Mouse (Mus musculus): ENCODE results near the gene Ly6f. TPM values are rescaled to one million over a fixed set of nuclear protein-coding genes. Genes with fewer than 3 reads are reported as not detected.

Ly6f gene
- not detected in 2 replicates for polyA plus RNA-seq (2012)

- no peak for TF ChIP-seq GATA1 (IDR thresholded peaks at IDR 0.05; ENCODE audit: low read length)
Observed at GRCm38 (mm10) chr15:75268121-75268520, at the start of gene Ly6f. Ly6f (plus strand) TSS chr15:75268421.

GRCm38 (mm10) chr15:75221942-75222341, 46.3 kb upstream of the Ly6f start:
- TF ChIP-seq GATA1 (IDR thresholded peaks at IDR 0.05; ENCODE audit: low read length) = no peak

GRCm38 (mm10) chr15:75237736-75238288, 30.4 kb upstream of the Ly6f start:
- TF ChIP-seq GATA1 (IDR thresholded peaks at IDR 0.05; ENCODE audit: low read length) = no peak

GRCm38 (mm10) chr15:75240558-75240957, 27.7 kb upstream of the Ly6f start:
- TF ChIP-seq GATA1 (IDR thresholded peaks at IDR 0.05; ENCODE audit: low read length) = no peak

GRCm38 (mm10) chr15:75242756-75243640, 25.2 kb upstream of the Ly6f start:
- TF ChIP-seq GATA1 (IDR thresholded peaks at IDR 0.05; ENCODE audit: low read length) = no peak

- no peak for TF ChIP-seq GATA1 (IDR thresholded peaks at IDR 0.05; ENCODE audit: low read length)
Observed at GRCm38 (mm10) chr15:75254671-75255070, 13.6 kb upstream of the Ly6f start.

GRCm38 (mm10) chr15:75265863-75266262, 2.4 kb upstream of the Ly6f start:
- no peak for TF ChIP-seq GATA1 (IDR thresholded peaks at IDR 0.05; ENCODE audit: low read length)

- TF ChIP-seq GATA1 (IDR thresholded peaks at IDR 0.05; ENCODE audit: low read length) = no peak
Observed at GRCm38 (mm10) chr15:75266626-75267025, 1.6 kb upstream of the Ly6f start.

- no peak for TF ChIP-seq GATA1 (IDR thresholded peaks at IDR 0.05; ENCODE audit: low read length)
Observed at GRCm38 (mm10) chr15:75268916-75269829, 952 bp downstream of the Ly6f start.

- no peak for TF ChIP-seq GATA1 (IDR thresholded peaks at IDR 0.05; ENCODE audit: low read length)
Observed at GRCm38 (mm10) chr15:75270169-75270568, 1.9 kb downstream of the Ly6f start.

GRCm38 (mm10) chr15:75270691-75271362, 2.6 kb downstream of the Ly6f start:
- TF ChIP-seq GATA1 (IDR thresholded peaks at IDR 0.05; ENCODE audit: low read length) = no peak

- TF ChIP-seq GATA1 (IDR thresholded peaks at IDR 0.05; ENCODE audit: low read length) = no peak
Observed at GRCm38 (mm10) chr15:75271426-75271825, 3.2 kb downstream of the Ly6f start.

- no peak for TF ChIP-seq GATA1 (IDR thresholded peaks at IDR 0.05; ENCODE audit: low read length)
Observed at GRCm38 (mm10) chr15:75271891-75272290, 3.7 kb downstream of the Ly6f start.

GRCm38 (mm10) chr15:75292377-75292776, 24.2 kb downstream of the Ly6f start:
- no peak for TF ChIP-seq GATA1 (IDR thresholded peaks at IDR 0.05; ENCODE audit: low read length)

GRCm38 (mm10) chr15:75293873-75294385, 25.7 kb downstream of the Ly6f start:
- no peak for TF ChIP-seq GATA1 (IDR thresholded peaks at IDR 0.05; ENCODE audit: low read length)

Data from G1E-ER4 (cell line).